Mouse (Mus musculus) right cerebral cortex, postnatal 36 days (tissue): ENCODE measurements around the gene Harbi1.

ENCODE experiments used
- DNase-seq, 2 experiments: peaks; one replicate each; pipeline ENCODE4 v3.0.0; 2022; ENCODE audit warnings: low spot score in 2 of 2, mixed read lengths in 1 of 2

The Harbi1 gene

GRCm38 (mm10) chr2:91710272-91711234 lies at the start of gene Harbi1, which contains the start of gene Atg13:
Gene Harbi1 (plus strand): TSS chr2:91710852.
Gene Atg13 (minus strand): TSS chr2:91710576.
- peak; percentile 85 to 89 for DNase-seq

- no peak for DNase-seq
Observed at GRCm38 (mm10) chr2:91660981-91661380, 49.7 kb upstream of the Harbi1 start.

GRCm38 (mm10) chr2:91664780-91665179 lies 45.9 kb upstream of the Harbi1 start:
- no peak for DNase-seq

- DNase-seq, result no peak
Observed at GRCm38 (mm10) chr2:91666386-91666910, 44.2 kb upstream of the Harbi1 start.

- no peak for DNase-seq
Observed at GRCm38 (mm10) chr2:91667747-91668146, 42.9 kb upstream of the Harbi1 start.

GRCm38 (mm10) chr2:91669326-91669725 lies 41.3 kb upstream of the Harbi1 start:
- DNase-seq, result no peak

- no peak for DNase-seq
Observed at GRCm38 (mm10) chr2:91670038-91670437, 40.6 kb upstream of the Harbi1 start.

- no peak for DNase-seq
Observed at GRCm38 (mm10) chr2:91673587-91673986, 37.1 kb upstream of the Harbi1 start.

- peak; percentile 47 to 52 for DNase-seq
Observed at GRCm38 (mm10) chr2:91674895-91675294, 35.8 kb upstream of the Harbi1 start.

GRCm38 (mm10) chr2:91676420-91676819 lies 34.2 kb upstream of the Harbi1 start:
- DNase-seq, result no peak

GRCm38 (mm10) chr2:91676961-91677360 lies 33.7 kb upstream of the Harbi1 start:
- DNase-seq, result no peak

- DNase-seq, result peak in 1 of 2 experiments; percentile 40
Observed at GRCm38 (mm10) chr2:91682850-91683249, 27.8 kb upstream of the Harbi1 start.

- no peak for DNase-seq
Observed at GRCm38 (mm10) chr2:91683919-91684318, 26.7 kb upstream of the Harbi1 start.

- peak in 1 of 2 experiments; percentile 26 for DNase-seq
Observed at GRCm38 (mm10) chr2:91689452-91689851, 21.2 kb upstream of the Harbi1 start.

GRCm38 (mm10) chr2:91695436-91696224 lies 15.0 kb upstream of the Harbi1 start:
- DNase-seq, result no peak

- no peak for DNase-seq
Observed at GRCm38 (mm10) chr2:91696225-91696590, 14.4 kb upstream of the Harbi1 start.

GRCm38 (mm10) chr2:91699225-91699624 lies 11.4 kb upstream of the Harbi1 start:
- no peak for DNase-seq

GRCm38 (mm10) chr2:91701366-91701765 lies 9.3 kb upstream of the Harbi1 start:
- no peak for DNase-seq

- no peak for DNase-seq
Observed at GRCm38 (mm10) chr2:91705736-91706135, 4.9 kb upstream of the Harbi1 start.

GRCm38 (mm10) chr2:91706456-91706855 lies 4.2 kb upstream of the Harbi1 start:
- DNase-seq, result no peak

- no peak for DNase-seq
Observed at GRCm38 (mm10) chr2:91708361-91708760, 2.3 kb upstream of the Harbi1 start.

- DNase-seq, result no peak
Observed at GRCm38 (mm10) chr2:91711256-91711925, 739 bp downstream of the Harbi1 start.
